Mouse (Mus musculus): ENCODE measurements around the gene Gm42688. TPM values are rescaled to one million over a fixed set of nuclear protein-coding genes. Genes with fewer than 3 reads are reported as not detected.

Gene Gm42688
- polyA plus RNA-seq, 1 experiment, result 9.9 TPM

GRCm38 (mm10) chr6:83087205-83087925 lies 14.1 kb upstream of the Gm42688 start:
- DNase-seq, result no peak
- WGBS, result 2% methylated on average over 47 of the region's 47 CpGs
- Histone ChIP-seq H3K4me3 (replicated peaks; ENCODE audit: insufficient read depth, low read depth, low read length) (no peak overlapping the region), H3K27ac (ENCODE audit: insufficient read depth, low read length) (no peak overlapping the region), H3K4me1 (ENCODE audit: control insufficient read depth, insufficient read depth, low read length) (no peaks in the 10 kb centered on the region), H3K27me3 (ENCODE audit: control insufficient read depth, insufficient read depth, low read length) (no peaks in the 10 kb centered on the region; the same call in 1 of the 2 replicates)
- TF ChIP-seq CTCF (IDR thresholded peaks at IDR 0.05; ENCODE audit: borderline replicate concordance, insufficient read depth, low read depth, low read length) (no peak), POLR2A (IDR thresholded peaks at IDR 0.05; ENCODE audit: borderline replicate concordance, insufficient read depth, low read length) (no peak)

DNA sequence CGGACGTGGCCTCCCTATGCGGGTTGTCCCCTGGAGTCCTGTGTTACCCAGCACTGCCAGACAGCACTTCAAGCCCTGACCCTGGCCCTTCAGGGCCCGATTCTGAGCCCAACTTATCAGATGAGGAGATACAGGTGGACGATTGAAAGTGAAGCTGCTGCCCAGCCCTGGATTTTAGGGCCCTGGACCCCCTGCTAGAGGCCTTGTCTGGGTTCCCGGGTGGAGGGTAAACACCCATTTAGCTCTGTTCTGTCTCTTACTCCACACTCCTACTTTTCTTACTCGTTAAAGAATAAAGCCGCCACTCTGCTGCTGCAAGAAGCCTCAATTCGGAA lies 13.5 kb upstream of the Gm42688 start:
- Histone ChIP-seq H3K4me3 (replicated peaks; ENCODE audit: insufficient read depth, low read depth, low read length) (no peak overlapping the region), H3K27ac (ENCODE audit: insufficient read depth, low read length) (no peak overlapping the region), H3K27me3 (ENCODE audit: control insufficient read depth, insufficient read depth, low read length) (no peaks in the 10 kb centered on the region; the same call in 1 of the 2 replicates), H3K4me1 (ENCODE audit: control insufficient read depth, insufficient read depth, low read length) (no peaks in the 10 kb centered on the region)
- 7% methylated on average over 9 of the region's 9 CpGs for WGBS
- DNase-seq, result no peak
- TF ChIP-seq POLR2A (IDR thresholded peaks at IDR 0.05; ENCODE audit: borderline replicate concordance, insufficient read depth, low read length), result no peak
- no peak for TF ChIP-seq CTCF (IDR thresholded peaks at IDR 0.05; ENCODE audit: borderline replicate concordance, insufficient read depth, low read depth, low read length)

DNA sequence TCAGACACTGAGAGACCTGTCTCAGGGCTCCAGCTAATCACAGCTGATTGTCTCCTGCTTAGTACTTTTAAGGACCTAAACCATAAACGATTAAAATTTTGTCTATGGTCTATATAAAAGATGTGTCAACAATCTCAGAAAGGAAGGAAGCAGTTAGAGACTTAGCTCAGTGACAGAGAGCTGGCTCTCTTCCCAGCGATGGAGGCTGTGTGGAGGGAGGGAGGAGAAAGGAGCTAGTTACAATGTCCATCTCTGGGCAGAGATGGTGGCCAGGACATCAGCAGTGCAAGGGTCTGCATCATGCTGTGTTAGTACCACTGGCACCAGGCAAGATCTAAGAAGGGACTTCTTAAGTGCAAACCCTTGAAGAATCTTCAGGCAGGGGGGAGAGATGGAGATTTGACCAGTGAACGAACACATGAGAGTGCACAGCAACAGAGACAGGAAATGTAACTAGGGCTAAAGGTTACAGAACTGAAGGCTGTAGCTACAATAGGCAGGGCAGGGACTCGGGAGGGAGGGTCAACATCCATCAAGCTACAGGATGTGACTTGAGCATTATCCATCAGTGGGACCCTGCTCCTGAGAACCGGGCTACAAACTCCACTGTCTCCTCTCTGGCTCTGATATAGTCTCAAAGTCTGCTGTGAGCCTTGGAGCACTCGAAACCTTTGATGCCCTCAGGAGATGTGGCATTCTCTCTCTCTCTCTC lies 8.8 kb upstream of the Gm42688 start:
- no peak overlapping the region for H3K4me3 ChIP-seq (replicated peaks; ENCODE audit: insufficient read depth, low read depth, low read length)
- 32% methylated on average over 6 of the region's 6 CpGs for WGBS
- DNase-seq, result no peak
- H3K27me3 ChIP-seq (ENCODE audit: control insufficient read depth, insufficient read depth, low read length), result no peaks in the 10 kb centered on the region; the same call in 1 of the 2 replicates
- no peak for TF ChIP-seq POLR2A (IDR thresholded peaks at IDR 0.05; ENCODE audit: borderline replicate concordance, insufficient read depth, low read length)
- no peak for TF ChIP-seq CTCF (IDR thresholded peaks at IDR 0.05; ENCODE audit: borderline replicate concordance, insufficient read depth, low read depth, low read length)
- no peaks in the 10 kb centered on the region for H3K4me1 ChIP-seq (ENCODE audit: control insufficient read depth, insufficient read depth, low read length)
- H3K27ac ChIP-seq (ENCODE audit: insufficient read depth, low read length), result no peak overlapping the region

- TF ChIP-seq CTCF (IDR thresholded peaks at IDR 0.05; ENCODE audit: borderline replicate concordance, insufficient read depth, low read depth, low read length), result no peak
- TF ChIP-seq POLR2A (IDR thresholded peaks at IDR 0.05; ENCODE audit: borderline replicate concordance, insufficient read depth, low read length), result no peak
- WGBS, result 42% methylated on average over 6 of the region's 6 CpGs
These were observed 5.4 kb upstream of the Gm42688 start for GRCm38 (mm10) chr6:83095968-83096367.

GRCm38 (mm10) chr6:83098411-83098810 lies 3.0 kb upstream of the Gm42688 start:
- Histone ChIP-seq H3K4me3 (replicated peaks; ENCODE audit: insufficient read depth, low read depth, low read length) (no peak overlapping the region), H3K4me1 (ENCODE audit: control insufficient read depth, insufficient read depth, low read length) (peaks cover 11% of the 10 kb centered on the region), H3K27me3 (ENCODE audit: control insufficient read depth, insufficient read depth, low read length) (no peaks in the 10 kb centered on the region), H3K27ac (ENCODE audit: insufficient read depth, low read length) (no peak overlapping the region)
- no peak for DNase-seq
- WGBS, result 75% methylated on average over 2 of the region's 2 CpGs
- TF ChIP-seq CTCF (IDR thresholded peaks at IDR 0.05; ENCODE audit: borderline replicate concordance, insufficient read depth, low read depth, low read length), result no peak
- TF ChIP-seq POLR2A (IDR thresholded peaks at IDR 0.05; ENCODE audit: borderline replicate concordance, insufficient read depth, low read length), result no peak

More at GRCm38 (mm10) chr6:83095968-83096367, 5.4 kb upstream of the Gm42688 start:
- Histone ChIP-seq H3K4me3 (replicated peaks; ENCODE audit: insufficient read depth, low read depth, low read length) (no peak overlapping the region), H3K27me3 (ENCODE audit: control insufficient read depth, insufficient read depth, low read length) (no peaks in the 10 kb centered on the region), H3K4me1 (ENCODE audit: control insufficient read depth, insufficient read depth, low read length) (no peaks in the 10 kb centered on the region), H3K27ac (ENCODE audit: insufficient read depth, low read length) (no peak overlapping the region)
- DNase-seq, result no peak

- peak; percentile 58 to 60 for DNase-seq
- WGBS, result under 1% methylated on average over 74 of the region's 74 CpGs
- Histone ChIP-seq H3K27me3 (ENCODE audit: control insufficient read depth, insufficient read depth, low read length) (no peaks in the 10 kb centered on the region), H3K4me1 (ENCODE audit: control insufficient read depth, insufficient read depth, low read length) (peaks cover 14% of the 10 kb centered on the region), H3K4me3 (replicated peaks; ENCODE audit: insufficient read depth, low read depth, low read length) (peak overlapping the region; percentile 78), H3K27ac (ENCODE audit: insufficient read depth, low read length) (peak overlapping the region; percentile 63)
- 0 out of 2 replicates have a peak, but pooled peaks have one; percentile 9 for TF ChIP-seq POLR2A (IDR thresholded peaks at IDR 0.05; ENCODE audit: borderline replicate concordance, insufficient read depth, low read length)
- no peak; the same call in 1 of the 2 replicates for TF ChIP-seq CTCF (IDR thresholded peaks at IDR 0.05; ENCODE audit: borderline replicate concordance, insufficient read depth, low read depth, low read length)
These were observed 505 bp downstream of the Gm42688 start for GRCm38 (mm10) chr6:83101688-83102556.

DNA sequence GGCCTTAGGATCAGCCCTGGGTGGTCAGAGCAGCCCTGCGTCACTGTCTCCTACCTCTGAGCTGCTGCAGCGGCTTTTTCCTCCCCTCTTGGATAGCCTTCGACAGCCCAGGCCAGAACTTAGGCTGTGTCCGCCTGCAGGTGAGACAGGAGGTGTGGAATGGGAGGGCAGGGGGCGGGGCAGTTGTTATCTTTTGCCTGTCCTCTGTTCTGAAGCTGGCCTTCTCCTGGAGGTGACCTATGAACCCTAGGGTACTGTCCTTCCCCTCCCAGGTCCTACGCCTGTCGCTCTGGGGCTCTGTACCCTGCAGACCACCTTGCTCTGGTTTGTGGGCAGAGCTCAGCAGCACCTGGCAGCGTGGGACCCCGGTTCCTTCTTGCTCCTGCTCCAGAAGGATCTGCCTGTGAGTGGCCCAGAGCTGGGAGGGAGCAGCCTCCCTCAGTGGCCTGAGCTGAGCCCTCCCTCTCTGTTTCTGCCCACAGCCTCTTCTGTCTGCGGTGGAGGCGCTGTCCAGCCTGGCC lies 1.8 kb downstream of the Gm42688 start:
- peaks cover 20% of the 10 kb centered on the region for H3K4me1 ChIP-seq (ENCODE audit: control insufficient read depth, insufficient read depth, low read length)
- 54% methylated on average over 11 of the region's 11 CpGs for WGBS
- H3K27ac ChIP-seq (ENCODE audit: insufficient read depth, low read length), result no peak overlapping the region
- no peak for DNase-seq
- no peak overlapping the region for H3K4me3 ChIP-seq (replicated peaks; ENCODE audit: insufficient read depth, low read depth, low read length)
- TF ChIP-seq POLR2A (IDR thresholded peaks at IDR 0.05; ENCODE audit: borderline replicate concordance, insufficient read depth, low read length), result no peak
- TF ChIP-seq CTCF (IDR thresholded peaks at IDR 0.05; ENCODE audit: borderline replicate concordance, insufficient read depth, low read depth, low read length), result no peak
- H3K27me3 ChIP-seq (ENCODE audit: control insufficient read depth, insufficient read depth, low read length), result no peaks in the 10 kb centered on the region

Measured in cerebellum, adult 2 months (tissue).